Mouse (Mus musculus) intestine, postnatal 0 days (tissue): ENCODE data around the gene D930007J09Rik. TPM values are rescaled to one million over a fixed set of nuclear protein-coding genes. Genes with fewer than 3 reads are reported as not detected.

Experiments
- ATAC-seq: fragments of 200-750 bp; cut with Nextera tagmentation; 2 replicates; pipeline ENCODE4 v1.8.0; 2017; ENCODE audit warnings: mild to moderate bottlenecking, moderate TSS enrichment, moderate library complexity
- H3K27ac ChIP-seq: fragments of 300-500 bp; sonication (generic); 2 replicates; pipeline ENCODE4 v1.5.1; 2014; ENCODE audit warnings: mild to moderate bottlenecking, low read depth, low read length, moderate library complexity
- H3K27me3 ChIP-seq: fragments of 300-500 bp; sonication (generic); replicated peaks from 2 replicates; pipeline ENCODE4 v1.6.1; 2014; ENCODE audit warnings: low read length, mixed read lengths; ENCODE audit not compliant: control insufficient read depth, insufficient read depth
- H3K36me3 ChIP-seq: fragments of 300-500 bp; sonication (generic); 2 replicates; pipeline ENCODE4 v1.6.1; 2014; ENCODE audit warnings: mild to moderate bottlenecking, moderate library complexity; ENCODE audit not compliant: control insufficient read depth, insufficient read depth
- H3K4me1 ChIP-seq: fragments of 300-500 bp; sonication (generic); replicated peaks from 2 replicates; pipeline ENCODE4 v1.6.1; 2014; ENCODE audit warnings: antibody characterized with exemption, low read length, mixed read lengths; ENCODE audit not compliant: control insufficient read depth, insufficient read depth
- H3K4me2 ChIP-seq: fragments of 300-500 bp; sonication (generic); replicated peaks from 2 replicates; pipeline ENCODE4 v1.6.1; 2014; ENCODE audit warnings: low read depth, mild to moderate bottlenecking, moderate library complexity
- H3K4me3 ChIP-seq: fragments of 300-500 bp; sonication (generic); 2 replicates; pipeline ENCODE4 v1.5.1; 2014; ENCODE audit warnings: low read depth, low read length
- H3K9ac ChIP-seq: fragments of 300-500 bp; sonication (generic); 2 replicates; pipeline ENCODE4 v1.6.1; 2014; ENCODE audit warnings: mild to moderate bottlenecking, low read depth, low read length
- H3K9me3 ChIP-seq: fragments of 300-500 bp; sonication (generic); 2 replicates; pipeline ENCODE4 v1.6.1; 2016; ENCODE audit warnings: mixed run types; ENCODE audit not compliant: control insufficient read depth
- CTCF ChIP-seq: sonication (generic); IDR thresholded peaks from 2 replicates; pipeline ENCODE4 v1.5.1; 2016; ENCODE audit warnings: low read depth, mild to moderate bottlenecking, control low read depth, antibody characterized with exemption, moderate library complexity
- WGBS: fragments of 180-500 bp; shearing (Covaris S2); extraction: QIAGEN DNeasy Blood & Tissue Kit; methylation state at CpG from one replicate; pipeline ENCODE4 v1.1.7; 2014; 5-methylcytosine and 5-hydroxymethylcytosine counted together
- polyA plus RNA-seq: library from polyadenylated mRNA; unstranded; fragments of >200 nt; fragmentation: Nextera tagmentation; extraction: Ambion mirVana; gene quantifications from 2 replicates; pipeline ENCODE4 v1.2.1, GENCODE M21; 2015

The D930007J09Rik gene
- polyA plus RNA-seq, 1 experiment from 2014 or later: not detected

DNA sequence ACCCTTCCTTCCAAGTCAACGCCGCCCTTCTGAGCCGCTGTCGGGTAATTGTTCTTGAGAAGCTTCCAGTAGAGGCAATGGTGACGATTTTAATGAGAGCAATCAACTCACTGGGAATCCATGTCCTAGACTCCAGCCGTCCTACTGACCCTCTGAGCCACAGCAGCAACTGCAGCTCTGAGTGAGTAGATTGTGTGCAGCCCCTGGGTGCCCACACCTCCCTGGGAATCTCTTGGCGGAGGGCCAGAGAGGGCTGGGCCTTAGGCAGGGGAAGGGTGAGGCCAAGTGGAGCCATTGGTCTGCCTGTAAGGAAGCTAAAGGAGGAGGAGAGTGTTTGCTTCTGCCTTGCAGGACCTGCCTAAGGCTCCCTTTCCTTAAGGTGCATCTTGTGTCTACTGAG lies 4.2 kb upstream of the D930007J09Rik start:
- no peak overlapping the region for H3K9ac ChIP-seq
- no peak overlapping the region for H3K27ac ChIP-seq
- ATAC-seq: no peak
- H3K4me3 ChIP-seq: no peak overlapping the region
- H3K36me3 ChIP-seq: peaks cover 20% of the 10 kb centered on the region
- H3K27me3 ChIP-seq: no peaks in the 10 kb centered on the region
- H3K4me1 ChIP-seq: no peaks in the 10 kb centered on the region
- 85% methylated on average over 7 of the region's 7 CpGs for WGBS
- TF ChIP-seq CTCF: no peak
- H3K4me2 ChIP-seq: no peak overlapping the region
- H3K9me3 ChIP-seq: no peaks in the 10 kb centered on the region

DNA sequence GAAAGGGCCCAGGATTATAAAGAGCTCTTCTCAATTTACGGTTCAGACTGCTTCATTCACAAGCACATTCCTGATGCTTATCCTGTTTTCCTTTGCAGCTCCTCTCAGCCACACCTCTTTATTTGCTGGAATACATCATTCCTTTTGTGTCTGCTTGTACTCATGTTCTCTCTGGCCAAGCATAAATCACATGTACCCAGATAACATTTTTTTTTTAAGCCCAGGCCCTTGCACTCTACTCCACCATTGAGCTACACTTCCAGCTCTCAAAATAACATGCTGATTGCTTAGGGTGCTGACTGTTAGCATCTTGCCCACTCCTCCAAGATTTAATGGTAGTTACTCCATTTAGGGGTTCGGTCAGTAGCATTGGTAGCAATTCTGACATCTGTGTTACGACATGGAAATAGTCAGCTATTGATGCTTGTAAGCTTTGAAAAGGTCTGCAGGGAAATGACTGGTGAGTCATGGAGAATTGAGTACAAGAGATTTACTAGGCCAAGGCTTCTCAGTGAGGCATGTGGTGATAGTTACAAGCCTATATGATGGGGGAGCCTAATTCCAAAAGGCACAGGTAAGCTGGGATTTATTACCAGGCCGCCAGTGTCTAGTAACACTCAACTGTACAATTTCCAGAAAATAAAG lies 1.2 kb upstream of the D930007J09Rik start:
- no peaks in the 10 kb centered on the region for H3K9me3 ChIP-seq
- no peak for ATAC-seq
- H3K4me1 ChIP-seq: no peaks in the 10 kb centered on the region
- H3K4me3 ChIP-seq: no peak overlapping the region
- peak overlapping the region; percentile 76 for H3K4me2 ChIP-seq
- no peaks in the 10 kb centered on the region for H3K27me3 ChIP-seq
- H3K9ac ChIP-seq: no peak overlapping the region
- 68% methylated on average over 4 of the region's 4 CpGs for WGBS
- H3K27ac ChIP-seq: no peak overlapping the region
- peaks cover 16% of the 10 kb centered on the region for H3K36me3 ChIP-seq
- no peak for TF ChIP-seq CTCF

DNA sequence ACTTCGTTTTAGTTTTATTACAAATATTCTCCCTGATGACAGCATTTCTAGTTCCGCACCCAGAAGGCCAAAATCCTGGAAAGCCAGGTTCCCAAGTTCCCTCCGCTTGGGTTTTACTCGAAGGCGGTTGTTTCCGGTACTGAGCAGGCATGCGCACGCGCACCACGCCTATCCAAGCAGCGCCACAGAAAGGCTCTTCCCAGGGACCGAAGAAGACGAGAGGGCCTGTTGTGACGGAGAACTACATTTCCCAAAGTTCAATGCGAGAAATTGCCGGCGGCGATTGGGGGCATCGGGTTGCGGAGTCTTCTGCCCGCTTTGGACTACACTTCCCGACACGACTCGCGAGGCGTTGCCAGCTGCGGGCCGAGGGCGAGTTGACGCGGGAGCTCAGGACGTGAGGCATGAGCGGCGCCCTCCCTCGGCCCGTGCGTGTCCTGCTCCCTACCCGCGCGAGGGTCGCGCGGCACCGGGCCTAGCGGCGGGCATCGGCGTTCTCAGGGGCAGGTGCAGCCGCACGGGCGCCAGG lies 892 bp downstream of the D930007J09Rik start, which contains the start of gene Wrnip1:
Gene Wrnip1, plus strand, starts transcription at position 346 of the 529 bp plus-strand sequence.
- peaks cover 6% of the 10 kb centered on the region for H3K36me3 ChIP-seq
- under 1% methylated on average over 51 of the region's 51 CpGs for WGBS
- no peaks in the 10 kb centered on the region for H3K4me1 ChIP-seq
- H3K27me3 ChIP-seq: no peaks in the 10 kb centered on the region
- H3K27ac ChIP-seq: peak within 1 kb of the TSS; percentile 74
- peak within 1 kb of the TSS; percentile 72 for H3K9ac ChIP-seq
- TF ChIP-seq CTCF: peak; percentile 74
- H3K4me2 ChIP-seq: peak within 1 kb of the TSS; percentile 76
- H3K9me3 ChIP-seq: no peaks in the 10 kb centered on the region
- ATAC-seq: peak; percentile 95
- H3K4me3 ChIP-seq: peak within 1 kb of the TSS; percentile 75

DNA sequence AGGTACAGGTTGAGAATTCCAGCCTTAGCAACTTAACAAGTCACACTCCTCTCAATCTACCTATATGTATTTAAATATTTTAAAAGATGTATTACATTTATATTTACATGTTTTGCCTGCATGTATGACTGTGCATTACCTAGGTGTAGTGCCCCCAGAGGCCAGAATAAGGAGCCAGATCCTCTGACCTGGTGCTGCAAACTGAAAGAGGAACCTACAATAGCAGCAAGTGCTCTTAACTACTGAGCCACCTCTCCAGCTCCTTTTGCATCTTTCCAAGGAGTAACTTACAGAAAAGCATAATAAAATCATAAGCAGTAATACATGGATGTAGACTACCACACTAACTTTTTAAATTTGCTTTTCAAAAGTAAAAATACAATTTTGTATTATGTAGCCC lies 1.8 kb downstream of the D930007J09Rik start:
- H3K4me2 ChIP-seq: peak overlapping the region; percentile 76
- H3K27me3 ChIP-seq: no peaks in the 10 kb centered on the region
- H3K9ac ChIP-seq: no peak overlapping the region
- TF ChIP-seq CTCF: peak; percentile 63
- H3K27ac ChIP-seq: peak overlapping the region; percentile 73
- no peaks in the 10 kb centered on the region; the same call in 1 of the 2 replicates for H3K36me3 ChIP-seq
- no peaks in the 10 kb centered on the region for H3K4me1 ChIP-seq
- no peaks in the 10 kb centered on the region for H3K9me3 ChIP-seq
- peak overlapping the region; percentile 75 for H3K4me3 ChIP-seq
- no peak for ATAC-seq

DNA sequence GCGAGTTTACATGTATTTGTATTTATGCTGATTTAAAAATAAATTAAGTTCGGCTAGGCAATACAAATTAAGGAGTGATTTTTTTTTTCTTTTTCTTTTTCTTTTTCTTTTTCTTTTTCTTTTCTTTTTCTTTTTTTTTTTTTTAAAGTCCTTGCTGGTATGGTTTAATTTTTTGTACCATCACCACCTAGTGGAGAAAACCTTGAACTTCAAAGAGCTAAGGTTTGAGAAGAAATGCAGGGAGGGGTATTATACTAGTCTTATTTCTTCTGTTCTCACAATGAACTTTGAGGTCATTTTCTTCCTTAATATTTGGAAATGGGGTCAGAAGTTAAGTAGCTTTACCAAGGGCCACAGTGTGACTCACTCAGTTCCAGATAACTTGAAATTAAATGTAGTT lies 3.5 kb downstream of the D930007J09Rik start:
- TF ChIP-seq CTCF: peak; percentile 43
- H3K27me3 ChIP-seq: no peaks in the 10 kb centered on the region
- H3K9ac ChIP-seq: no peak overlapping the region
- H3K36me3 ChIP-seq: no peaks in the 10 kb centered on the region
- H3K9me3 ChIP-seq: no peaks in the 10 kb centered on the region
- no peak for ATAC-seq
- H3K4me2 ChIP-seq: no peak overlapping the region
- H3K27ac ChIP-seq: no peak overlapping the region
- no peaks in the 10 kb centered on the region for H3K4me1 ChIP-seq
- H3K4me3 ChIP-seq: no peak overlapping the region
- 66% methylated on average over 2 of the region's 2 CpGs for WGBS

DNA sequence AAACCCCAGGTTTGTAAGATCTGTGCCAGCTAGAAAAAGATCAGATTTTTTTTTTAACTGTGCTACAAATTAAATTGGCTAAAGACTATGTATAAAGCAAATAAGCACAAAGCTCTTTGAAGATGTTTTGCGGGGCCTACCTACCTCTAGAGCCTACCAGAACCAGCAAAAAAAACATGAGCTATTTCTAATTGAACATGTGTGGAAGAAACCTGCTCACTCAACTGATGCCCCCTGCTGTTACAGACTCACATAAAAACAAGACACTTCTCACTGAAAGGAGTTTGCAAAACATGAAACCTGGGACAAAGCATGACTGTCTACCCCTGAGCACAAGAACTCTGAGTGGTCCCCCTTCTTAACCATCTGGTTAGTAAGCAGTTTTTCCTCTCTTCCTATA lies 5.6 kb downstream of the D930007J09Rik start:
- 92% methylated on average over 1 of the region's 1 CpGs for WGBS
- ATAC-seq: no peak
- TF ChIP-seq CTCF: peak; percentile 33
- no peak overlapping the region for H3K4me2 ChIP-seq
- H3K9me3 ChIP-seq: no peaks in the 10 kb centered on the region
- H3K9ac ChIP-seq: no peak overlapping the region
- no peaks in the 10 kb centered on the region for H3K27me3 ChIP-seq
- H3K36me3 ChIP-seq: no peaks in the 10 kb centered on the region
- no peaks in the 10 kb centered on the region for H3K4me1 ChIP-seq
- H3K27ac ChIP-seq: no peak overlapping the region
- H3K4me3 ChIP-seq: no peak overlapping the region
